Mouse (Mus musculus) testis, adult 2 months (tissue): ENCODE measurements around the gene M1ap.

Source experiments
- CTCF ChIP-seq: fragments of 200-500 bp; IDR thresholded peaks from 2 replicates; pipeline ENCODE4 v1.5.1; 2012; ENCODE audit warnings: low read depth, mild to moderate bottlenecking, inconsistent platforms, low read length, moderate library complexity; ENCODE audit not compliant: control insufficient read depth, insufficient read depth, insufficient replicate concordance
- POLR2A ChIP-seq: fragments of 200-500 bp; IDR thresholded peaks from 2 replicates; pipeline ENCODE4 v1.6.1; 2012; ENCODE audit warnings: low read depth, mild to moderate bottlenecking, inconsistent platforms, low read length, moderate library complexity; ENCODE audit not compliant: control insufficient read depth

DNA sequence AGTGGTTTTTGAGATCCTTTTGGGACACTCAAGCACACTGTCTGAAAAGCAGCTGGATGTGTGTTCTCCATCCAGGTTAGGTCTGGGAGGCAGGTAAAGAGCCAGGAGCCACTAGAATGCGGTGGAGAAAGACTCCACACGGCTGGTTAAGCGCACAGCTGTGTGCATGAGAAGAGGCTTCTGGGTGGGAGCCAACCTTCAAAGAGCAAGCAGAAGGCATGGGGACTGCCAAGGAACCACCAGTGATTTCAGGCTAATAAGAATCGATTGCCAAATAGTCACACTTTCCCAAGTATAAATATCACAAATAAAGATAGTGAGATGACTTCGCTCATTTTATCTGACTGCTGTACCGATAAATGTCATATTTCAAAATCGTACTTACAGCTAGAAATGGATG is 20.2 kb upstream of the M1ap start:
- TF ChIP-seq CTCF (no peak), POLR2A (no peak)
